Mouse (Mus musculus): ENCODE measurements around the gene Rrbp1. TPM values are rescaled to one million over a fixed set of nuclear protein-coding genes. Genes with fewer than 3 reads are reported as not detected.

The Rrbp1 gene
- polyA plus RNA-seq, 1 experiment from 2014 or later, result 54.8 TPM

GRCm38 (mm10) chr2:144005166-144005955 is 5.7 kb downstream of the Rrbp1 start:
- Histone ChIP-seq H3K9ac (no peak overlapping the region), H3K27me3 (replicated peaks) (no peaks in the 10 kb centered on the region), H3K4me1 (replicated peaks) (peaks cover 63% of the 10 kb centered on the region), H3K27ac (ENCODE audit: poor library complexity, severe bottlenecking) (peak overlapping the region; percentile 15; the same call in 1 of the 2 replicates), H3K4me3 (no peak overlapping the region), H3K9me3 (replicated peaks) (no peaks in the 10 kb centered on the region), H3K36me3 (peaks cover 11% of the 10 kb centered on the region), H3K4me2 (peak overlapping the region; percentile 20; the same call in 1 of the 2 replicates)
- no peak for ATAC-seq (ENCODE audit: insufficient number of reproducible peaks, low FRiP score)
- 56% methylated on average over 6 of the region's 6 CpGs for WGBS

DNA sequence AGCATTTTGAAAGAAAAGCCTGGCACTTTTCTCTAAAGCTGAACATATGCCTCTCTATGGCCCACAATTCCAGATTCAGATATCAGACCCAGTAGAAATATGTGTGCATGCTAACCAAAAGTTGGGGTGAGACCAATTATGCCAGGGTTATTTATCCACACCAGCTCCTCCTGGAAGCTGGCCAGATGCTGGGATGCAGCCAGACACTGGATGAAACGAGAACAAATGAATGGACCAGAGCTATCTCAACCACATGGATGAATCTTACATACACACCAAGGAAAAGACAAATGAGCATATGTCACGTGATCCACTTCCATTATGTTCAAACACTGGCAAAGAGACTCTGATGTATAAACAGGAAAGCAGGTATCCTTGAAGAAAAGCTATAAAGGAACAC is 7.5 kb downstream of the Rrbp1 start:
- no peak for ATAC-seq (ENCODE audit: insufficient number of reproducible peaks, low FRiP score)
- peaks cover 10% of the 10 kb centered on the region for H3K36me3 ChIP-seq
- no peaks in the 10 kb centered on the region for H3K27me3 ChIP-seq (replicated peaks)
- WGBS, result 46% methylated on average over 2 of the region's 2 CpGs
- no peak overlapping the region for H3K27ac ChIP-seq (ENCODE audit: poor library complexity, severe bottlenecking)
- peaks cover 54% of the 10 kb centered on the region for H3K4me1 ChIP-seq (replicated peaks)
- no peaks in the 10 kb centered on the region for H3K9me3 ChIP-seq (replicated peaks)
- no peak overlapping the region for H3K4me3 ChIP-seq
- H3K4me2 ChIP-seq, result no peak overlapping the region
- no peak overlapping the region for H3K9ac ChIP-seq

DNA sequence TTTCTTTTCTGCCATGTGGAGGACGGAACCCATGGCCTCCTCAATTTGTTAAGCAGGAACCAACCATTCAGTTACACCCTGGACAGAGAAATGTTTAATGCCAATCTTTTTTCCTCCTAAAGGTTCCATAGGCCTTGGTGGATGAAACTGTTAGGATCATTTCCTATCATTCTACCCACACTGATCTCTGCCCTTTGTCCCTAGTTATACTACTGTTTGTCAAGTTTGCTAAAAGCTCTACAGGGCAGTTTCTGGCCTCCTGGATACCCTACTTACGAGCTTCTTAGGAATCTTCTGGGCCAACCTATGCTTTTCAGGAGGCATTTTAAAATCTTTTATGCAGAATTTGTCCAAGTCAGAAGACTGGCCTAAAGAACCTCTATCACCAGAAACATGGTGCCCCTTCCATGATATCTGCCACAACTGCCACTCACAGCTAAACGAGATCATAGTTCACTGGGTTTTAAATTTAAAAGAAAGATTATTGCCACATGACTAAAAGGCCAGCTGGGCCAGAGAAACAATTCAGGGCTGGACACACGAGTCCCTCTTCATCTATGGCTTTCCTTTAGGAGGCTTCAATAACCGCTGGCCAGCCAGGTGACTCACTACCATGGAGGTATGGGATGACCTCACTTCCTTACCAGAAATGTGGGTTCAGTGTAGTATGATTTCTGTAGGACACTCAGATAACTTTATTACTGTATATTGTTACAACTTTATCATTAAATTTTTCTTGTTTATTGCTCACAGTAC is 8.7 kb downstream of the Rrbp1 start:
- Histone ChIP-seq H3K4me3 (no peak overlapping the region), H3K36me3 (peaks cover 3% of the 10 kb centered on the region), H3K4me1 (replicated peaks) (peaks cover 50% of the 10 kb centered on the region), H3K9me3 (replicated peaks) (no peaks in the 10 kb centered on the region), H3K4me2 (no peak overlapping the region), H3K27ac (ENCODE audit: poor library complexity, severe bottlenecking) (no peak overlapping the region), H3K9ac (no peak overlapping the region), H3K27me3 (replicated peaks) (no peaks in the 10 kb centered on the region)
- 82% methylated on average over 5 of the region's 5 CpGs for WGBS
- no peak for ATAC-seq (ENCODE audit: insufficient number of reproducible peaks, low FRiP score)

DNA sequence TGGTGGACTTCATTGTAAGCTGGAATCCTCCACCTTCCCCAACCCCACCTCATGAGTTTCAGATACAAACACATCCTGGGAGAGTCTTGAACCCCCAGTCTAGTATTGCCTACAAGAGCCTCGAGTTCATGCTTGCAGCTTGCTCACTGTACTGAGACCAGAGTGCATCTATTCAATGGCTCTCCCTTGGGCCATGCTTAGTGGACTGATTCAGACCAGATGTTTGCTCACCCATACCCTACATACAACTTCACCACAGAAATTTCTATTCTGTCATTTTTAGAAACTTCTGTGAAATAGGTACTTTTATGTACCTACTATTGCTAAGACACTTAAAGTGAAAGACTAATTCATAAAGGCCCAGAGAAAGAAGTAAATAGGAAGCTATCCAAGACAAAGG is 18.1 kb downstream of the Rrbp1 start:
- Histone ChIP-seq H3K36me3 (peaks cover 9% of the 10 kb centered on the region), H3K27ac (ENCODE audit: poor library complexity, severe bottlenecking) (no peak overlapping the region), H3K27me3 (replicated peaks) (no peaks in the 10 kb centered on the region), H3K4me1 (replicated peaks) (peaks cover 31% of the 10 kb centered on the region), H3K9me3 (replicated peaks) (no peaks in the 10 kb centered on the region), H3K4me2 (no peak overlapping the region), H3K4me3 (no peak overlapping the region), H3K9ac (no peak overlapping the region)
- 78% methylated on average over 1 of the region's 1 CpGs for WGBS
- no peak for ATAC-seq (ENCODE audit: insufficient number of reproducible peaks, low FRiP score)

GRCm38 (mm10) chr2:143991964-143992672 is 18.9 kb downstream of the Rrbp1 start:
- no peaks in the 10 kb centered on the region for H3K9me3 ChIP-seq (replicated peaks)
- no peak for ATAC-seq (ENCODE audit: insufficient number of reproducible peaks, low FRiP score)
- H3K27me3 ChIP-seq (replicated peaks), result no peaks in the 10 kb centered on the region
- H3K36me3 ChIP-seq, result peaks cover 14% of the 10 kb centered on the region
- no peak overlapping the region for H3K27ac ChIP-seq (ENCODE audit: poor library complexity, severe bottlenecking)
- H3K4me1 ChIP-seq (replicated peaks), result peaks cover 30% of the 10 kb centered on the region
- H3K4me3 ChIP-seq, result no peak overlapping the region
- H3K4me2 ChIP-seq, result no peak overlapping the region
- 83% methylated on average over 7 of the region's 7 CpGs for WGBS
- H3K9ac ChIP-seq, result no peak overlapping the region

DNA sequence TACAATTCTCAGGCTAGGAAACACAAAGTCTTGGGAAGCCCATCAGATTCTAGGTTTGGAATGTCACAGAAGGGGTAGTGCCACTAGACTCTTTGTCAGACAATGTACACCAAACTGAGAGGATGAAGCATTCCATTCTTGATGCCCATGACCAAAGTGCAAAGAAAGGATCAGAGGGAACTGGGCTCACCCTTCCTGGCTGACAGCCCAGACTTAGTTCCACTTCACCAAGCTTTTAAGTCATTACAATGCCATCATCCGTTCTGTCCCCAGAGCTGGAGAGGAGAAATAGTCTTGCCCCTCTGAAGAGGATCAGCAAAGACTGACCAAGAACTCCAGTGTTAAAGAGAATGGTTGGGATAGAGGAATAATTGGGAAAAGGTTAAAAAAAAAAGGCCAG is 20.1 kb downstream of the Rrbp1 start:
- WGBS, result 35% methylated on average over 1 of the region's 1 CpGs

DNA sequence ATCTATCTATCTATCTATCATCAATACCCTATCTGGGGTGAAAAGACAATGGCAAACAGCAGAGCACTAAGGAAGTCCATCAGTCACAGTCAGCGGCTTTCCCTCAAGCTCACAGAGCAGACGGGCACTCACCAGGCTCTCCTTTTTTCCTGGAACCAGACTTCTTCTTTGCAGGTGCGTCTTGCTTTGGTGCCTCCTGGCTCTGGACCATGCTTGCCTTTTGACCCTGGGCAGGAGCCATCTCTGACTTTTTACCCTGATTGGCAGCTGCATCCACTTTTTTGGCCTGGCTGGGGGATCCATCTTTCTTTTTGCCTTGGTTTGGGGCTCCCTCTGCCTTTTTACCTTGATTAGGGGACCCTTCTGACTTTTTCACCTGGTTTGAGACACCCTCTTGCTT is 23.0 kb downstream of the Rrbp1 start:
- Histone ChIP-seq H3K9ac (no peak overlapping the region), H3K36me3 (peaks cover 41% of the 10 kb centered on the region), H3K27ac (ENCODE audit: poor library complexity, severe bottlenecking) (peak overlapping the region; percentile 9; the same call in 1 of the 2 replicates), H3K4me3 (no peak overlapping the region), H3K4me2 (no peak overlapping the region), H3K9me3 (replicated peaks) (no peaks in the 10 kb centered on the region), H3K27me3 (replicated peaks) (no peaks in the 10 kb centered on the region), H3K4me1 (replicated peaks) (peaks cover 35% of the 10 kb centered on the region)
- no peak for ATAC-seq (ENCODE audit: insufficient number of reproducible peaks, low FRiP score)
- 82% methylated on average over 3 of the region's 3 CpGs for WGBS

More for the DNA sequence above, 20.1 kb downstream of the Rrbp1 start:
- H3K36me3 ChIP-seq, result peaks cover 18% of the 10 kb centered on the region
- peaks cover 30% of the 10 kb centered on the region for H3K4me1 ChIP-seq (replicated peaks)
- no peaks in the 10 kb centered on the region for H3K9me3 ChIP-seq (replicated peaks)
- H3K27me3 ChIP-seq (replicated peaks), result no peaks in the 10 kb centered on the region
- ATAC-seq (ENCODE audit: insufficient number of reproducible peaks, low FRiP score), result no peak
- H3K9ac ChIP-seq, result no peak overlapping the region
- no peak overlapping the region for H3K4me2 ChIP-seq
- H3K4me3 ChIP-seq, result no peak overlapping the region
- no peak overlapping the region for H3K27ac ChIP-seq (ENCODE audit: poor library complexity, severe bottlenecking)

DNA sequence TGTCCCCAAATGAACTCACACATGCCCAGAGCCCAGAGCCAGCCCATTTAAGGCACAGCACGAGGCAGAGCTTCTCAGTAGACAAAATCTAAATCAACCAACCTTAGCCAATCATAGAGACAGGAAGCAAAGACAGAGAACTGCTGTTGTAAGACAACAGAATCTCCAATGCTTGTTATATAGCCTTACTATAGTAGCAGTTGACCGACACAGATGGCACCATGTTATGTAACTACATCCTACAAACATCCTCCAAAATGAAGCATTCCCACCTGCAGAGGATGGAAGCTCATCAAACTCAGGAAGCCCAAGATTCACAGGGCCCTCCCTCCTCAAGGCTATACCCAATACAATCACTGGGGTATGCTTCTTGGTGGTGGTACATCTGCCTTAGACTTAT is 23.6 kb downstream of the Rrbp1 start:
- Histone ChIP-seq H3K36me3 (peaks cover 43% of the 10 kb centered on the region), H3K27ac (ENCODE audit: poor library complexity, severe bottlenecking) (no peak overlapping the region), H3K27me3 (replicated peaks) (no peaks in the 10 kb centered on the region), H3K9ac (no peak overlapping the region), H3K4me1 (replicated peaks) (peaks cover 35% of the 10 kb centered on the region), H3K4me3 (no peak overlapping the region), H3K9me3 (replicated peaks) (no peaks in the 10 kb centered on the region), H3K4me2 (no peak overlapping the region)
- ATAC-seq (ENCODE audit: insufficient number of reproducible peaks, low FRiP score), result no peak
- 73% methylated on average over 2 of the region's 2 CpGs for WGBS

DNA sequence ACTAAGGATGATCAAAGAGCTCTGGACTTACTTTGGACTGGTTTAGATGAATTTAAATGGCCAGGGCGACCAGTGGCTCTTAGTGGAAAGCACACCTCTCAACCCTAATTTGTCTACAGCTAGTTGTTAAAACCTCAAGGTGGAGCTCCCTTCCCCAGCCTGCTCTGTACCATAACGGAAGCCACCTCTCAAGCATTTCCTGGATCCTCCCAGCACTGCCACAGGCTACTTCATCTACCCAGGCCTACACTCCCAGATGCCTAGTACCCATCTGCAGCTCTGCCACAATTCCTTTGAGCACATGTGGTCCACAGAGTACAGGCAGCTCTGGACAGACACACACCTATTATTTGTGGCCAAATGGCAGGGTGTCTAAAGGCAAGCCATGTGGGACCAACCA is 27.6 kb downstream of the Rrbp1 start:
- peaks cover 55% of the 10 kb centered on the region for H3K36me3 ChIP-seq
- H3K4me3 ChIP-seq, result no peak overlapping the region
- ATAC-seq (ENCODE audit: insufficient number of reproducible peaks, low FRiP score), result no peak
- no peaks in the 10 kb centered on the region for H3K27me3 ChIP-seq (replicated peaks)
- peaks cover 27% of the 10 kb centered on the region for H3K4me1 ChIP-seq (replicated peaks)
- H3K27ac ChIP-seq (ENCODE audit: poor library complexity, severe bottlenecking), result no peak overlapping the region
- no peaks in the 10 kb centered on the region for H3K9me3 ChIP-seq (replicated peaks)
- no peak overlapping the region for H3K9ac ChIP-seq
- WGBS, result 51% methylated on average over 2 of the region's 2 CpGs
- no peak overlapping the region for H3K4me2 ChIP-seq

GRCm38 (mm10) chr2:143982901-143983300 is 28.2 kb downstream of the Rrbp1 start:
- H3K9ac ChIP-seq, result no peak overlapping the region
- no peak overlapping the region for H3K27ac ChIP-seq (ENCODE audit: poor library complexity, severe bottlenecking)
- no peaks in the 10 kb centered on the region for H3K27me3 ChIP-seq (replicated peaks)
- H3K4me3 ChIP-seq, result no peak overlapping the region
- no peak for ATAC-seq (ENCODE audit: insufficient number of reproducible peaks, low FRiP score)
- no peak overlapping the region for H3K4me2 ChIP-seq
- H3K36me3 ChIP-seq, result peaks cover 55% of the 10 kb centered on the region
- 48% methylated on average over 3 of the region's 3 CpGs for WGBS
- H3K9me3 ChIP-seq (replicated peaks), result no peaks in the 10 kb centered on the region
- H3K4me1 ChIP-seq (replicated peaks), result peaks cover 27% of the 10 kb centered on the region

DNA sequence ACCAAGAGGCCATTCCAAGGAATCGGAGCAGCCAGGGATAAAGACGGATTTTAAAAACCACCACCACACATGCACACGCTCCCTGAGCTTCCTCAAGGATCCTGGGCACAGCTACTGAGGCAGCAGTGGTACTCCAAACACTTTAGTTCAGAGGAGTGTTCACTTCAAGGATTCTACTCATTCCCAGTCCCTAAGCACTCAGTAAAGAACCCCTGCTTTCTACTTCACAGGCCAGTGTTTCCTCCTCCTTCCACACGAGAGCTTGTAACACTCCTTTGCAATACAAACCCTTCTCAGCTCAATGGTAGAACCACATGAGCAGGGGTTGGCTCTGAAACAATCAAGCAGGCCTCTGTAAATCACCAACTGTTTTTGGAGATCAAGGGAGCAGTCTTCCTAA is 28.9 kb downstream of the Rrbp1 start:
- WGBS, result 74% methylated on average over 4 of the region's 4 CpGs
- Histone ChIP-seq H3K36me3 (peaks cover 54% of the 10 kb centered on the region), H3K9me3 (replicated peaks) (no peaks in the 10 kb centered on the region), H3K4me2 (no peak overlapping the region), H3K27me3 (replicated peaks) (no peaks in the 10 kb centered on the region), H3K4me1 (replicated peaks) (peaks cover 27% of the 10 kb centered on the region), H3K4me3 (no peak overlapping the region), H3K9ac (no peak overlapping the region), H3K27ac (ENCODE audit: poor library complexity, severe bottlenecking) (no peak overlapping the region)
- ATAC-seq (ENCODE audit: insufficient number of reproducible peaks, low FRiP score), result no peak

All from heart, embryonic 12.5 days (tissue).